Mouse (Mus musculus) layer of hippocampus, postnatal 25 days (tissue): ENCODE measurements at regions not wholly inside any gene's neighbourhood (a gene's known extent, or its start where the extent isn't known, plus 50 kb on each side); places are given as distances from the start of the nearest gene placed in this dataset.

Experiments
- DNase-seq, 2 experiments: peaks; one replicate each; pipeline ENCODE4 v3.0.0; 2022; ENCODE audit warnings: mixed read lengths in 2 of 2, low spot score in 1 of 2; ENCODE audit errors: extremely low spot score in 1 of 2

GRCm38 (mm10) chr13:31393421-31394215 is 162.3 kb upstream of the Foxq1 start:
- no peak for DNase-seq

DNA sequence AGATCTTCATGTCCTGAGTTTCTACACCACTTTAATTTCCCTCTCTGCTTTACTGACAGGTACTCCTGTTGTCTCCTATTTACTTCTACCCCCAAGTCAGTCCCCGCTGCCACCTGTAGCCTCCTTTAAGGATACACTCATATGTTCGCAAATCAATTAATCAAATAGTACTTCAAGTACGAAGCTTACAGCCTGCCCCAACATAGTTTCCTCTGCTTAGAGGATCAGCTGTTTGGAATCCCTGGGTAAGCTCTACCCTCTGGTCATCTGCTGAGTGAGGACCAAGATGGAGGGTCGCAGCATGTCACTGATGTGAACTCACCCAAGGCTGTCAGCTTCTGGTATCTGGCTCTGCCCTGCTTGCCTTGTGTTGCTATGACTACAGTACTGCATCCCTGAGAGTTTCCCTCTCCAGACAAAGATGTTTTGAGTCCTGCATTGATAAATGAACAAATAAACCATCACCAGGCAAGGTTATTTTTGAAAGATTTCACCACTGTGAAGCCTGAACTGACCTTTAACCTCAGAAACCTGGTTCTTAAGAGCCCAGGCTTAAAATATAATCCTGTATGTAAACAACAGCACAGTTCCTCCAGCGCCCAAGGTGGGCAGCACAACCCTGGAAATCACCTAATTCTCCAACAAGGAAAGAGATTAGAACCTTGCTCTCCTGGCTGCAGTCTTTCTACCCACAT is 159.6 kb upstream of the Foxq1 start:
- DNase-seq: no peak

DNA sequence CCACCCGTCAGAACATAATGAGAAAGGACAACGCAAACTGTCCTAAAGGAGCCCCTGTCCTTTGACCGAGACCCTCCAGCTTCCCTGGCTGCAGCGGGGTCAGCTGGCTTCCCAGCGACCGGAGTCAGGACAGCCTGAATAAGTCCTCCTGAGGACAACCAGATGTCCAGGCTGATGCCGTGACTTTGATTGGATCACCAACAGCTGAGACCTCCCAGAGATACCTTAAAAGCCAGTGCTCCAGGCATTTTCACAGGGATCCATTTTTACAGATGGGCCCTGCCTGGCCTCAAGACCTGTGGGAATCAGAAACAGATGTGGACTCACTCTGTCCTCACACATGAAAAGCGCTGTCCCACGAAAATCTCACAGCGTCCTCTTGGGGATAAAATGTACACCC is 158.7 kb upstream of the Foxq1 start:
- DNase-seq: no peak

DNA sequence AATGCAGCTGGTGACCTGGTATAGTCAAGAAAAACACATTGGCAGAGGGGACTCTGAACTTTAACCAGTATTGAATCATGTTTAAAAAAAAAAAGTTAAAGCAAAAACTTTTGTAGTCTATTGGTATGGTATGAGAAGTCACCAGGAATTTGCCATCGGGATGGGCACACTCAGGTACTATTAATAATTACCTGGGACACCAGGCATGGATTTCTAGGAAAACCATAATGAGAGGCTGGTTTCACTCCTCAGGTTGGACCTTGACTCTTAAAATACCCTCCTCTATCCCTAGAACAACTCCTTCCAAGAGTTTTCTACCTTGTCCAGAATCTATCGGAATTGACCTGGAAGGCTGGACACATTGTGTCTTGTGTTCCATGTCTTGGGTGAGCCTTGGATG is 155.5 kb upstream of the Foxq1 start:
- DNase-seq: no peak

GRCm38 (mm10) chr13:31405312-31405711 is 150.6 kb upstream of the Foxq1 start:
- DNase-seq: no peak

DNA sequence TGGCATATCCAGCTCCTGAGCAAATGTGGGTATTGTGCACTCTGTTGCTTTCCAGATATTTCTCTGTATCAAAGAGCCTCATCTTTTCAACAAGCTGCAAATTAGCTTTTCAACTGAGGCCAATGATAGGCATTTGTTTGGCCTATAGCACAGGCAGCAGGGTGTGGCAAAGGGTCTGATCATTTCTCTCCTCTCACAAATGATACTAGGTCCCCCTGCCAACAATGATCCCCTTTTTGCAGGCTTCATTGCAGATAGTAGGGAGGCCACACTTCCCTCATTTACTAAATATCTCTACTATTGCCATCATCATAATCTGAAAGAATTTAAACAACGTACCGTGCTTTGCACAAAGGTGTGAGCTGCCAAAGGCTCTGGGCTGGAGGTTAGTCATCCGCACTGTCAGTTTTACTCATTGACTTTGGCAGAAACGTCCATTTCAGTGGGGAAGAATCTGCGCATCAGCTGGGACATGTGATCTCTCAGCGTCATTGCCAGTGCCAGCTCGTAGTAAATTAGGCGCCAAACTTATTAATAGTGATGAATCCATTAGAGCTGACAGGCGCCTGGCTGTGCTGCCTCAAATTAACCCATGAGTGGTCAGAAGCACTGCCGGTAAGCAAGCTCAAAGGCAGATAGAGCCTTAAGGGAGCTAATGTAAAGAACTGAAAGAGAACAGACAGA is 147.4 kb upstream of the Foxq1 start:
- DNase-seq: peak; percentile 3 to 10

DNA sequence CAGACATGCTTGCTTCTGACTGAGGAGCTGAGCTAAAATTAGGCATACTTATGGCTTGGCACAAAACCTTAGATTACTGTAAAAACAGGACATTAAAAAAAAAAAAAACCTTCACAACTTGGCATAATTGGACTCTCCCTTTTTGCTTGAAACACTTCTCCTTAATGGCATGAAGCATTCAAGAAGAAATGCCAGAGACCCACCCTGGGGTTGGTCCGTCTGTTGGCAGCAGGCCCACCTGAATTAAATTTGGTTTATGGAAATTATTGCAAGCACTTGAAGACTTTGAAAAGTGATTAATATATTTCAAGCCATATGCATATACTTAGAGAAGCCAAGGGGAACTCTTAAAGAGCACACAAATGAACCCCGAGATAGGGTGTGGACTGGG is 146.8 kb upstream of the Foxq1 start:
- DNase-seq: no peak

DNA sequence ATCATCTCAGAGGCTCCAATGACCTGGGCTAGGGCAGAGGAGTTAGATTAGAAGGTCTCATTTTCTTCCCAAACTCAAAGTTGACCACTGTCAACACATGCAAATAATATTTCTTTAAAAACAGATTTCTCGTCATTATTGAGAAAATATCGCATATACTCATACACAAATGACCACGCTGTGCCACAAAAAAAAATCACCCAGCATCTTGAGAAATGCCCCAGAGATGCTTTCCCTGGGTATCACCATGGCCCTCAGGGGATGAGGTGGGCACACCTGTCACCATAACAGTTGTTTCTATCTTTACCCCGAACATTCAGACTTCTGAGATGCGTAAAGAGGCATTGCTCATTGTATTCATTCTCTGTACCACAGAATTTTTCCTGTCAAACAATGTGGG is 134.4 kb upstream of the Foxq1 start:
- no peak for DNase-seq

DNA sequence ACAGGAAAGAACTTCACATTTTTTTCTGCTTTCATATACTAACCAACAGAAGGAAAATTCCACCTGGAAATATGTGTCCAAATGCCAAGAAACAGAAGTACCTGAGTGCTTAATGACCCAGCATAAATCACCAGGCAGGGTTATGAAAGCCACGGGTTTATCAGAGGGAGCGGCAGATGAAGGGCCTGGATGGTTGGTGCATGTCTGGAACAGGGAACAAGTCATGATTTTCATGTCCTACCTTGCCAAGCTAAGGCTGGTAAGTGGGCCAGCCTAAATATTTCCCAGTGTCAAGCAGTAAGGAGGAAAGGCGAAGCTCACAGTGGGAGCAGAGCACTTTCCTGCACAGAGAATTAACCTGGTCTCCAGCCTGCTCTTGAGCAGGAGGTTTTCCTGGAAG is 132.3 kb upstream of the Foxq1 start:
- DNase-seq: no peak

DNA sequence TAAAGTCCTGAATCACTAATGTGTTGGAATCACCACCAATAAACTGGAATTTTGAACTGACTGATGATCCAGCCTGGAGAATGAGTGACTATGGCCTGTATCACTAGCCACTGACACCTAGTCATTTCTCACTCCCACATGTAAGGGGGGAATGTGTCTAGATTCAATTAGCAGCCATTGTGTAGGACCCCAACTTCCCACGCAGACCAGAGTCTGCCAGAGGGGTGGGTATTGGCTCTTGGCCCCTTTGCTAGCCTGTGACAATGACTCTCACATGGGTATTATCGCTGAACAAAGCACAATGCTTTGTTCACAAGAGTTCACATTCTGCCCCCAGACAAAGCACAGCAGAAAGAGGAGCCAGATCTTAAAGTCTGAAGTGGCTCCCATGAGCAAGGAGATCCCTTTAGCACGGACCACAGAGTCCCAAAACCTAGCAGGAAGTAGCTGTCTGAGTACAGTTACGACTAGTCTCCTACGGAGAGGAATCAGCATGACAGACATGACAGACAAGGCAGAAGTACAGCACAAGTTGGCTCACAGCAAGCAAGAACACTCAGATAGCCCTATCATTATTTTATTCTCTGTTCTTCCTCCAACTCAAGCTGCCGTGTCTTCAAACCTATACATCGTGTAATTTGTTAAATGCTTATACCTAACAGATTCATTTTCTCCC is 130.0 kb upstream of the Foxq1 start:
- no peak for DNase-seq

GRCm38 (mm10) chr13:31436434-31436833 is 119.5 kb upstream of the Foxq1 start:
- no peak for DNase-seq

DNA sequence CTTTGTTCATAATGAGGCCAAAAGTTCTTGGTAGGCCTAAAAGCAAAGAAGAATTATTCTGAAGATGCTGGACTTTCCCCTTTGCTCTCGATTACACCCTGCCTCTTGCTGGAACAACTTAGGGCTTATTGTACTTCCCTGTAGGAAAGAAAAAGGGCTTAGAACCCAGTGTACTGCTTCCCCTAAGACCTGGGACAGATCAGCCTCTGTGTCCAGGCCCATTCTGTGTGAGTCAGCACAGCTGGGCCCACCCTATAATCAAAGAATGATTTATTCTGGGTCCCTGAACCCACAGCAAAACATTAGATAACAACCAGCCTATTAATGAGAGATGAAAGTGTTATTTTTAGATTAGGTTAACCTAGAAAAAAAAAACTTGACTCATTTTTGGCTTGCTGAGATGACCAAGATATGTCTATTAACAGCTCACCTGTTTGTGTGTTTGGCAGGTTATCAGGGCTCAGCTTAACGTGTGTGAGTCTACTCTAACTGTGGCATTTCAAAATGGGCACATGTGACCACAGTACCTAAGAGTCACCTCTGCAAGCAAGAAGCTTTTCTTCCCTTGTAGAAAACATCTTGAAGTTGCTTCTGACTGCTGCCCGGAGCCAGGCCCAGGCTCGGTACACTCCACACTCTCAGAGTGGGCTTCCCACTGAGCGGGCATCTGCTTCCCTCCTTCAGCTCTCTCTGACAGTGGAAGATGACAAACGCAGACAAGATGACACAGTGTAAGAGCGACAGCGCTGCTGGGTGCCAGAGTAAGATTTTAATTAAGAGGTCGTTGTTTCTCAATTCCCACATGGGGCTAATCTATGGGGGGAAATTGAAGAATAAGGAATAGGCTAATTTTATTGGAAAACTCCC is 115.9 kb upstream of the Foxq1 start:
- no peak for DNase-seq

- DNase-seq: peak in 1 of 2 experiments; percentile 13
Measured at GRCm38 (mm10) chr13:31458883-31459282, 97.1 kb upstream of the Foxq1 start.

DNA sequence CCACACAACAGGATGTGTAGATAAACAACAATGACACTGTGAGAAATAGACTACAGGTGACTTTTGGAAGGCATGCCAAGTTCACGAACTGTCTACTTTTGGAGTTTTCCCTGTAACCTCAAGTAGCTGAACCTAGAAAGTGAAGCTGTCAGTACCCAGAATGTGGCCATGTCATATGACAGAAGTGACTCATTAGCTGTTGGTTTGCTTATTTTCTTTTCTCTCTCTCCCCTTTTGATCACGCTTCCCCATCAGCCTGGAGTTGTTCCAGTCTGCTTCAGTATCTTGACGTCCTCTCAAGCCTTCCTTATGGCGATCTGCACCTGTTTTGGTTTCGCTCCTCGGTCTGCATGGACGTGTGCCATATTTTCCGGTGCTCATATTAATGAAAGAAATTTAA is 90.8 kb upstream of the Foxq1 start:
- DNase-seq: no peak

DNA sequence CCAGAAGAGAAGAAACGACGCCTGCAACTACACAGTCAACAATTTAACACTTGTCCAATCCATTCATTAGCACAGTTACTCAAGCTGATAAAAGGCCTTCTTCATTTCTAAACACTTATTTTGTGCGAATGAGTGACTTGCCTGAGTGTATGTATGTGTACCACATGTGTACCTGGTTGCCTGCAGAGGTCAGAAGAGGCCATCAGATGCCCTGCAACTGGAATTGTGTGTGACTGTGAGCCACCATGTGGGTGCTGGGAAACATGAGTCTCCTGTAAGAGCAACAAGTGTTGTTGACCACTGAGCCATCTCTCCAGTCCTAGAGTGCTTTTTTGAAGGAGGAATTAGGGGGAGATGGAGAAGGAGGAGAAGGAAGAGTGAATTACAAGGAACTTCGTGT is 90.2 kb upstream of the Foxq1 start:
- no peak for DNase-seq

GRCm38 (mm10) chr13:31468131-31468530 is 87.8 kb upstream of the Foxq1 start:
- no peak for DNase-seq

DNA sequence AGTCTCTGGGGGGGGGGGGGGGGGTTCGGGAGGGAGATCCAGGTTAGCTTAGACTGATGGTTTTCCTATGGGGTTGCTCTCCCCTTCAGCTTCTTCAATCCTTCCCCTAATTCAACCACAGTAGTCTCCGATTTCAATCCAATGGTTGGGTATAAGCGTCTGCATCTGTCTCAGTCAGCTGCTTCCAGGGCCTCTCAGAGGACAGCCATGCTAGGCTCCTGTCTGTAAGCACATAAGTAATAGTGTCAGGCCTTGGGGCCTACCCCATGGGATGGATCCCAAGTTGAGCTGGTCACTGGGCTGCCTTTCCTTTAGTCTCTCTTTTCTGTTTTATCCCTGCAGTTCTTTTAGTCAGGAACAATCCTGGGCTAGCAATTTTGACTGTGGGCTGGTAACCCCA is 87.0 kb upstream of the Foxq1 start:
- DNase-seq: no peak

- peak; percentile 16 to 24 for DNase-seq
Measured at GRCm38 (mm10) chr13:31472366-31472765, 83.6 kb upstream of the Foxq1 start.

DNA sequence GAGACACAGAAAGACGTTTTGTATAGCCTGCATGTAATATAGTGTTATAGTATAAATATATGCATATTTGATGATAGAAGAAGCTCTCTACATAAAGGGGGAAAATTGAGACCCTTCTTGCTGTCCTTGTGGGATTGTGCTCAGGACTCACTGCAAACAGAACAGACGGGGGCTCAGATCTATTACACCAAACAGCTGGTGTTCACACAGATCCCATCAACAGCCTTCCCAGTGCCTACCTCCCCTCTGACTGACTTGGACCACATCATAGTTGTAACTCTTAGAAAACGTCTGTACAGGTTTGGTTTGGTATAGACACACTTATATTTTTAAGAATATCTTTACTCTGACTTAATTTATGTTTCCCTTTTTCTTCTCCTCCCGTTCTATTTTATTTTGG is 83.1 kb upstream of the Foxq1 start:
- DNase-seq: no peak

GRCm38 (mm10) chr13:31473275-31473674 is 82.7 kb upstream of the Foxq1 start:
- no peak for DNase-seq
